15 mouse cellular contexts compared by ENCODE assay signal in genomic region chr2:31901659-31902362, GRCm38 (mm10). TPM values are rescaled to one million over a fixed set of nuclear protein-coding genes. Genes with fewer than 3 reads are reported as not detected.
DNase-seq lines count a peak whose midpoint lies in the region; ATAC-seq lines count a peak whose summit lies in the region.
"Had no signal": no experiment of that assay in that cellular context is flagged by ENCODE, and none has a peak within 500 bp of the region (broad histone marks: within the 10 kb centered on the region; RNA-seq: fewer than 3 reads in every experiment).

No protein-coding gene starts in this region.

- 33% methylated on average over 4 of the region's 4 CpGs for WGBS in liver, embryonic 15.5 days (ENCODE audit: insufficient replicate concordance)

- DNase-seq in embryo, embryonic 11 days, result peak; percentile 18
- DNase-seq in embryo, embryonic 10 days (ENCODE audit: low spot score), result no peak
- peak; percentile 67 for DNase-seq in 3134 (ENCODE audit: extremely low read depth, insufficient read length, low spot score)
- DNase-seq in ZHBTc4 (ENCODE audit: low read depth, low spot score), result peak; percentile 80
- DNase-seq in layer of hippocampus, adult 8-10 months (ENCODE audit: low spot score in 2 of 2), result no peak
- no peak for DNase-seq in cerebellum, postnatal 4 days (ENCODE audit: low spot score in 2 of 2)
- no peak for DNase-seq in MN1 (ENCODE audit: low spot score)
- DNase-seq: cerebellum, adult 2 months; forebrain, postnatal 0 days; thymus, postnatal 25 days had no signal

- no peak overlapping the region for H3K9ac ChIP-seq in liver, embryonic 15.5 days
- H3K9ac ChIP-seq: embryonic facial prominence, embryonic 13.5 days; forebrain, postnatal 0 days; heart, embryonic 12.5 days had no signal

- H3K4me2 ChIP-seq in liver, embryonic 15.5 days, result no peak overlapping the region
- H3K4me2 ChIP-seq: embryonic facial prominence, embryonic 13.5 days; heart, embryonic 12.5 days had no signal

- no peaks in the 10 kb centered on the region for H3K36me3 ChIP-seq in liver, embryonic 15.5 days (replicated peaks)
- H3K36me3 ChIP-seq: embryonic facial prominence, embryonic 13.5 days; heart, embryonic 12.5 days had no signal

- ATAC-seq in liver, embryonic 15.5 days (ENCODE audit: insufficient read depth), result peak; percentile 34
- ATAC-seq: forebrain, postnatal 0 days; inflammation-experienced regulatory T-cells, adult 6 months had no signal

- H3K4me1 ChIP-seq in liver, embryonic 15.5 days (replicated peaks), result no peaks in the 10 kb centered on the region

- no peaks in the 10 kb centered on the region; the same call in 1 of the 2 replicates for H3K27me3 ChIP-seq in liver, embryonic 15.5 days
- H3K27me3 ChIP-seq: embryonic facial prominence, embryonic 13.5 days had no signal

- no peak overlapping the region for H3K4me3 ChIP-seq in liver, embryonic 15.5 days (replicated peaks)
- H3K4me3 ChIP-seq: embryonic facial prominence, embryonic 13.5 days; heart, embryonic 12.5 days had no signal

- no peaks in the 10 kb centered on the region for H3K9me3 ChIP-seq in liver, embryonic 15.5 days (replicated peaks)
- H3K9me3 ChIP-seq: embryonic facial prominence, embryonic 13.5 days; heart, embryonic 12.5 days had no signal

- no peak overlapping the region for H3K27ac ChIP-seq in liver, embryonic 15.5 days (replicated peaks)
- H3K27ac ChIP-seq: embryonic facial prominence, embryonic 13.5 days; macrophage had no signal

RNA-seq across cellular contexts. Expression of gene Lamc3, which starts 14.7 kb away (rescaled TPM):
- 0.06 TPM in 1 of 2 replicates, not detected in the other for polyA plus RNA-seq in liver, embryonic 15.5 days (2015; fragmentation: Nextera tagmentation; extraction: Ambion mirVana)
- 1 to 10 TPM; 6.2 to 7.0 (median 6.5) TPM for total RNA-seq in layer of hippocampus, adult 8-10 months (2022)
- polyA plus RNA-seq: inflammation-experienced regulatory T-cells, adult 6 months; macrophage had no signal

RNA-seq across cellular contexts. Expression of gene Aif1l, which starts 48.1 kb away (rescaled TPM):
- polyA plus RNA-seq in liver, embryonic 15.5 days (2015; fragmentation: Nextera tagmentation; extraction: Ambion mirVana), result 1.2 and 1.5 TPM in 2 replicates
- 1 to 10 TPM; 6.8 to 8.3 (median 7.7) TPM for total RNA-seq in layer of hippocampus, adult 8-10 months (2022)
- polyA plus RNA-seq: macrophage had no signal

RNA-seq across cellular contexts. Expression of gene Fibcd1, which starts 56.0 kb away (rescaled TPM):
- 0.02 TPM in 1 of 2 replicates, not detected in the other for polyA plus RNA-seq in liver, embryonic 15.5 days (2015; fragmentation: Nextera tagmentation; extraction: Ambion mirVana)
- 100 to 1,000 TPM in 1 of 4 experiments, 10 to 100 TPM in 3; 82.5 to 102 (median 90.0) TPM for total RNA-seq in layer of hippocampus, adult 8-10 months (2022)
- polyA plus RNA-seq: macrophage had no signal

Comparison
In these comparisons a context has a peak if more than half of its experiments do, and no peak if none do; other contexts are left out.
1. DNase-seq: peak in embryo, embryonic 11 days (single experiment), 3134 (single experiment) and ZHBTc4 (single experiment); none in embryo, embryonic 10 days (single experiment), layer of hippocampus, adult 8-10 months (0 of 2), cerebellum, postnatal 4 days (0 of 2) and MN1 (single experiment).